Mouse (Mus musculus) spleen, adult 2 months (tissue): Measurements from ENCODE around the gene Cd164l2.

Experiments used
- CTCF ChIP-seq: fragments of 200-500 bp; IDR thresholded peaks from 2 replicates; pipeline ENCODE4 v1.5.1; 2011; ENCODE audit warnings: mild to moderate bottlenecking, inconsistent platforms; ENCODE audit not compliant: insufficient read depth, insufficient read length, insufficient replicate concordance; ENCODE audit errors: extremely low read depth
- POLR2A ChIP-seq: fragments of 200-500 bp; IDR thresholded peaks from 2 replicates; pipeline ENCODE4 v1.6.1; 2011; ENCODE audit warnings: low read depth, low read length, inconsistent platforms

DNA sequence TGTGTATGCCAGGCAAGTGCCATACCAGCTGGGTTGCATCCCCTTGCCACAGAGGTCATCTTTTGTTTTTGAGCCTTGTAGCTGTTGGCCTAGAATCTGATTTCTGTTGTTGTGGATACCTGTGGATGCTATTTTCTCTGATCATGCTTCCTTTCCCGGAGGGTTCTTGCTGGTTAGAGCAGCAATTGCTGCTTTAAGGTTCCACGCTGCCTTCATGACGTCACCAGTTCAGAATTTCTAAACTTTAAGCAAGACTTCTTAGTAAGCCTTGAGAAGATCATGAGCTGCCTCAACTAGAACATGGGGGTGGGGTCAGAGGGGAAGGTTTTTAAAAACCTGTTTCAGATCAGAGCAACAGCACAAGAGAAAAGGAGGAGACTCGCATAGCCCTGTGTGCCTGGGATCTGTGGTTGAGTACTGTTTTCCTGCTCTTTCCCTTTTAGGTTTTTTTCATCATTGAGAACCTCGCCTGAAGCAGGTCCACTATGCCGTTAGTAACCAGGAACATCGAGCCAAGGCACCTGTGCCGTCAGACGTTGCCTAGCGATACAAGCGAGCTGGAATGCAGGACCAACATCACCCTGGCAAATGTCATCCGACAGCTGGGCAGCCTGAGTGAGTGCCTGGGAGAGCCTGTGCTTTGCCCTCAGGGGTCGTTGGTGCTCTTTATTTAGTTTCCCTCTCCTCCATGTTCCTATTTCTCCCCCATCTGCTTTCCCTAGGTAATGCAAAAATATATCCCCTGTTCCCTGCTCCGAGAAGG lies 35.8 kb upstream of the Cd164l2 start:
- TF ChIP-seq POLR2A (no peak), CTCF (no peak)
